Mouse (Mus musculus) frontal cortex, postnatal 25 days (tissue): ENCODE data around the gene Ogdh.
"Not testable (repeated sequence)": the region's sequence is repeated elsewhere in the genome, so short reads cannot be mapped to it uniquely, and the experiment has no call there.

Experiments
- DNase-seq, 2 experiments: peaks; one replicate each; pipeline ENCODE4 v3.0.0; 2022; ENCODE audit warnings: low spot score in 2 of 2

Ogdh gene

DNA sequence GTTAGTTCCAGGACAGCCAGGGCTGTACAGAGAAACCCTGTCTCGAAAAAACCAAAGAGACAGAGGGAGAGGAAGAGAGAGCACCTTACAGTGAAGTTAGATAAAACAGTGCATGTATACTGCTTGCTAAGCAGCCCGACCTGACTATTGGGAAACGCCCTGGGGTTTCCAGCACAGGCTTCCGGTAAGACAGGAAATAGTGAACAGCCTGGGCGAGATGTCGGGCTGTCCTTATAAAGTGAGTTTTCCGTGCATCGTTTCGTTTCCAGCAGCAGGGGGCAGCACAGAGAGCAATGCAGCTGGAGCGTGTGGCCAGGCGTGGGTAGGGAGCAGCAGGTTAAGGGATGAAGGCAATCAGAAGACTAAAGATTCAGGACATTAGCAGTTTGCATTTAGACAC is 74.5 kb downstream of the Ogdh start:
- peak in 1 of 2 experiments; percentile 34 for DNase-seq

DNA sequence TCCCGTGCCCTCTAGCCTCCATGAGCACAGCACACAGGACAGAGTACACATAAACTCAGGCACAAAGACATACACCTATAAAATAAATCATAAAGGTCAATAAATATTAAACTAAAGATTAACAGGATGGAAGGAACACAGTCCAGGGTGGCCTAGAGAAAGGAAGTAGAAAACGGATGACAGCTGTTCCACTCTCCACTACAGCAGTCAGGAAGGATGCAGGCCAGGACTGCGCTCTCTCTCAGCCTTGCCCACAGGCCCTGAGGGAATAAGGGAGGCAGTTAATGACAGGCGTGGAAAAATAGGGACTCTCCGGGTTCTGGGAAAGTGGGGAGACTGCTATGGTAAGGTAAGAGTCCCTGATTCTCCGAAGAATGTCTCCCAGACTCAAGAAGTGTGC is 75.0 kb downstream of the Ogdh start:
- no peak for DNase-seq

DNA sequence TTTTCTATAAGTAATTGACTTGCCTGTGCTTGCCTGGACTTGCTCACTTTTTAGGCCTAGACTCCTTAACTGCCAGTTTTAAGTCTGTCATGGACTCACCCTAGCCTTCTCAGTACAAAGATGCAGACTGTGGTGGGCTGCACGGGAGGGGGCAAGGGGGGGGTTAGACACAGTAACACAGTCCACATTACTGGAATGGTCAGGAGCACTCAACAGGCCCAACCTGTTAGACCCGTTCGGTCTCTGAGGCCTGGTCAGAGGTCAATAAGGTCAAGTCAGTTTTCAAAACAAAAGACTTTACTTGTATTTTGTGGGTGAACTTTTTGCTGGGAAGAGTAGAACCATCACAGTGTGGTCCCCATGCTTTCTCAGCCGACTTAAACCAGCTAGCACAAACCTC is 75.7 kb downstream of the Ogdh start:
- DNase-seq, result no peak

DNA sequence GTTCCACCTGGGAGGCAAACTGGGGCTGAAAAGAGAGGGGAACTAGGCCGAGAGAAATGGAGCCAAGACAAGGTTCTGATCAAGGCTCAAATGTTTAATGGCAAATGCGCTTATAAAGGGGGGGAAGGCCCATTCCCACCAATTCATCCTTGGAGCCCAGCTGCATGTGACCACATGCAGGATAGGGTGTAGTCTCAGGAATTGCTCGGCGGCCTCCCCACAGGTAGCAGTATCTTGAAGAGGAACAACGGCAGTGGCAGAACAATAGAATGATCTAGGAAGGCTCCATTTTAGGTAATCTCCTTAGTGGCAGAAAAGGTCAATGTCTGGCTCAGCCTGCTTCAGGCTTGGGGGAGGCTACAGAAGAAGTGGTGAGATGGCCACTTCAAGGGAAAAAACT is 76.6 kb downstream of the Ogdh start:
- not testable (repeated sequence) for DNase-seq

DNA sequence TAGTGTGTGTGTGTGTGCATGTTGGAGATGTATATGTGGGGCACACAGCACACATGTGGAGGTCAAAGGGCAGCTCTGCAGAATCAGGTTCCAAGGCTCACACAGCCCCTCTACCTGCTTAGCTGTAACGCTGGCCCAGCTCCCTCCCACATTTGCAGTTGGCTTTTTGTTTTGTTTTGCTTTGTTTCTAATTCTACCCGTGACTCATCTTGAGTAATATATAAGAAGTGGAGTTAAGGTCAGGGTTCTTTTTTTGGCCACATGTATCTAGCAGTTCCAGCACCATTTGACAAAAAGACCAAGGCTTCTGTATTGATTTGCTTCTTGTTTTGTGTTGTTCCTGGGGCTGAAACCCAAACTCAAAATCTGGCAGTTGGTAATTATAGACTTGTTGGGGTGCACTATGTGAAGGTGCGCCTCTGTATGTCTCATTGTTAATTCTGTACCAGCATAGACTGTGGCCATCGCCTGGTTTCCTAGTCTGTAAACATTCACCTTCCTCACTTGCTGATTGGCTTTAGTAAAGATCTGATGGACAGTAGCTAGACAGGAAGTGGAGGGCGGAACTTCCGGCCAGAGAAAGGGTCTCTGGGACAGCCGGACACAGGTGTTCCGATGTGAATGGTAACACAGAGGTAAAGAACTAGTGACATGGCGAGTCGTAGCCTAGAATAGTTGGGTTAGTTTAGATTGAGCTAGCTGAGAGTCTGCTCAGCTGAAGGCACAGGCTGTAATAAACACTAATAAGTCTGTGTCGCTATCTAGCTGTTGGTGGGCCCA is 80.1 kb downstream of the Ogdh start:
- no peak for DNase-seq

DNA sequence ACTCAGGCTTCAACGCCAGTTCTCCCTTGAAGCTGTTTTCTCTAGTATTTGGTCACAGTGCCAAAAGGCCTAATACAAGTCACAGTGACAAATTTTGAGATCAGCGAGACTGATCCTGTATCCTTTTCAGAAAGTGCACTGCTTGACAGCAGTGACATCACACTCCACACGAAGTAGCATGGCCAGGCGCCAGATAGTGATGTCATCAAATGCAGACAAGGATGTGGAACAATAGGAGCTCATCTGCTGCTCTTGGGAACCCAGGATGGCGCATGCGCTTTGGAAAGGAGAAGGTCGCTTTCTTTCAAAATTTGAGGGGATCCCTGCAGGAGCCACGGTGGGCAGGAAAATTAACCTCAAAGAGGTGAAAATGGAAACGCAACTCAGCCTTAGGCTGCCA is 81.4 kb downstream of the Ogdh start:
- no peak for DNase-seq

DNA sequence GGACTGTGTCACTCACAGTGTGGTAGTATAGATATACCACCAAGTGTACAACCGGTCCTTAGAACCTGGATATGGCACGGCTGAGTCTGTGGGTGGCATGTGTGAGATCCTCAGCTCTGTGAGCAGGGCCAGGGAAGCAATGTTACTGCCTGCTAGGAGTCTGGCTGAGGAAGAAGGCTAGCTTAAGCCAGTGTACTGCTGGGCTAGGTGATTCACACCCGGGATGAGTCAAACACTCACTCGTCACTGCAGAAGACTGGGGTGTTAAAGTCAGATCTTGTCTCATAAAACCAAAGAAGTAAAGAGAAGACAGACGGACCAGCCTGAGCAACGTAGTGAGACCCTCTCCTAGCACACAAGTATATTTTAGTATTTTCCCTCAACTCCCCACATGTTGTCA is 89.5 kb downstream of the Ogdh start:
- DNase-seq, result no peak

DNA sequence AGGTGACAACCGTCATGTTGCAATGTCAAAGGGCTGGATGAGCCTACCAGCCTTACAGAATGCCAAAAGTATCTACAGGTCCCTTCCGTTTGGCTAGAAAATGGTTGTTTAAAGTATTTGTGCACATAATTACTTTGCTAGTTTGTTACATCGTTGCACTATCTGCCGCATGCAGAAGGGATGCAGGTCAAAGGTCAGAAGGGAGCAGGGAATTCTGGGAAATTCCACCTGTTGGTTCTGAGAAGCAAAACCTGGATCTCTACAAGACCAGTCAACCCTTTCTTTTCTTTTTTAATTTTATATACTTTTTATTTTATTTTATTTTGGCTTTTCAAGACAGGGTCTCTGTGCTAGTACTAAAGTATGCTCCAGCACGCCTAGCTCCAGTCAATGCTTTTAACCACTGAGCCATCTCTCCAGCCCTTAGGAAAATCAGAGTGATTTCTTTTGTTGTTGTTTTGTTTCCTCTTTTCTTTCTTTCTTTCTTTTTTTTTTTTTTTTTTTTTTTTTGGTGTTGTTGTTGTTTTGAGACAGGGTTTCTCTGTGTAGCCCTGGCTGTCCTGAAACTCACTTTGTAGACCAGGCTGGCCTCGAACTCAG is 96.8 kb downstream of the Ogdh start:
- DNase-seq, result no peak

DNA sequence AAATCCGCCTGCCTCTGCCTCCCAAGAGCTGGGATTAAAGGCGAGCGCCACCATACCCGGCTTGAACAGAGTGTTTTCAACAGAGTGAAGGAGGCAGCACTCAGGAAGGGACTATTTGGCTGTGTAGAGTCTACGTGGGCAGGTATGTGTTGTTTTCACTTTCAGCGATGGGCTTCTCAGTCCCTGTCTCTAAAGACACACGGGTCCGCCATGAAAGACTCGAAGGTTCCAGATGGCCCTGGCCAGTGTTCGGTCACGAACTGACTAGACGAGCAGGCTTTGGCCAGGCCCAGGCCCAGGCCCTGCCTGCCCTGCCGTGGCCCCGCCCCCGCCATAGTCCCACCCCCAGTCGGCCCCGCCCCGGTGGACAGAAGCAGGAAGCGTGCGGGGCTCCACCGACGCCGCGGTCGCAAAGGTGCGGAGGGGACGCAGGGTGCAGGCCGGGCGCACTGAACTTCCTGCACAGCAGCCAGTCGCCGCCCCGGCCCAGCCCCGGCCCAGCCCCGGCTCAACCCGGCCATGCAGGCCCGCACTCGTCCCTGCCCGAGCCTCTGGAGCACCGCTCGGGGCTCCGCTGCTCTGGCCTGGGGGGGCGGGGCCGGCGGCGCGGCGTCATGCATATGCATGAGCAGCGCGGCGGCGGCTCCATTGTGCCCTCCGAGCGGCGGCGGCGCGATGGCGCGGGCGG is 97.4 kb downstream of the Ogdh start, which contains the start of gene Zmiz2:
Zmiz2 (plus strand) TSS at position 349 of the 688 bp plus-strand sequence.
- peak; percentile 92 to 94 for DNase-seq

DNA sequence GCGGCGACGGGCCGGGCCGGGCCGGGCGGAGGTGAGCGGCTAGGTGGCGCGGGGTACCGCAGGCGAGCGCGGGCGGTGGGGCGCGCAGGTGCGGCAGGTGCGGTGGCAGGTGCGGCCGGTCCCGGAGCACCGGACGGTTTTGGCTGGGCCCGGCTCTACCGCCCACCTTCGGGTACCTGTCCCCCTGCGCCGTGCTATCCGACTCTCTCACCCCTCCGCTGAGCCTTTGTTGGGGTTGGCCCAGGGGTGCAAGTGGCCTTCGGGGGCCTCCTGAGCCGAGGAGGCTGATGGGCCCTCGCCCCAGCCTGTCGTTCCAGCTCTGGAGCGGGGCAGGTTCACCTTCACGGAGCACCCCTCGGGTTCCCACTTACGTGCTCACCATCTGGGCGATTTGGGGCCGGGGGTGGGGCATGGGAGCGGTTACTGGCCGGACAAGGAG is 98.1 kb downstream of the Ogdh start:
- no peak for DNase-seq

DNA sequence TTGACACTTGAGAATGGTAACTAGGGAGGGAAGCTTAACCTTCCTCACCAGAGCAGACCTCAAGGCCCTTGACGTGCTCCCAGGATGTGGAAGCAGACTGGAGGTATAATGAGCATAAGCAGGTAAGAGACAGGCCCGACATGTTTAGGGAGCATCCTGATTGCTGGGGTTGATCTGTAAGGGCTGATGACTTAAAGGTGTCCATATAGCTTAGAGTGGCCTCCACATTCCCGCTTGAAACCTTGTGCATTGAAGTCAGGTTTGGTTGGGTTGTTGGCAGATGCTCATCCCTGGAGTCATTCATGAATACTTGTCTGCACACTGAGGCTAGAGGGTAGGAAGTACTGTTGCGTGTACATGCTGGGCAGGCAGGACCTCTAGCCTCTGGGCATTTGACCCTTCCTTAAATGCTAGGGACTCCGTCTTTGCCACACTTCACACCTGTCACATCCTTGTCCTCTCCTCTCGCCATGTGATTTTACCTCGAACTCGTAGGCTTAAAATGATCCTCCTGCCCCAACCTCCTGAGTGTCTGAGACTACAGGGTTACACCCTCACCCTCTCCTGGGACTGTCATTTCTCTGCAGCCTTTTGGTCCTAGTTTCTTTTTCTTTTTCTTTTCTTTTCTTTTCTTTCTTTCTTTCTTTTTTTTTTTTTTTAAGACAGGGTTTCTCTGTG is 99.1 kb downstream of the Ogdh start:
- no peak for DNase-seq

DNA sequence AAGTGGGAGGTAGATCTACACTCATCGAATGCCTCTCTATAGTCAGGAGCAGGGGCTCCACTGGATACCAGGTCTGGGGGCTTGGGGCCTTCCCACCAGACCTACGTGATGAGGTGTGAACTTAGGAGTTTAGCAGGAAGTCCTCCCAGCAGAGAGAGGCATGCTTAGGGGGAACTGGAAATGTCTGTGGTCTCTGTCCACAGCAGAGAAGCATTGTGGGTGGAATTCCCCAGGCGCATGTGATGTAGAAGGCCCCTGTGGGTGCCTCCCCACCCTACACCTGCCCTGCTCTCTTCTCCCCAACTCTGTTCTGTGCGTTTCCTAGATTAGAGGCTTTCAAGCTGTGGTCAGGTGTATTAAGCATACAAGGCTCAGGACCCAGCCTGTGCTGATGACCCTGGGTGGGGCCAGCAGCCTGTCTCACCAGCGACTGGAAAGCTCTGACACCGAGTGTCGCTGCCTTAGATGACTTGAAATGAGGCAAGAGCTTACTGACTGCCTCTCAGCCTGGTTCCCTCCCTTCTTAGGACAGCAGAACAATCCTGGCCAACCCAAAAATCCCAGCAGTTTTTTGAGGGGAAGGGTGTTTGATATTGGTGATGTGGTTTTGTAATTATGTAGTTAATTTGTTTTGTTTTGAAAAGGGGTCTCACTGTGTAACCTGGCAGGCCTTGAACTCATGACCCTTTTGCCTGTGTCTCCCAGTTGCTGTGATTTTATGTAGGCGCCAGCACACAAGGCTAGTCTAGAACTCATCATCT is 100.3 kb downstream of the Ogdh start:
- DNase-seq, result no peak

DNA sequence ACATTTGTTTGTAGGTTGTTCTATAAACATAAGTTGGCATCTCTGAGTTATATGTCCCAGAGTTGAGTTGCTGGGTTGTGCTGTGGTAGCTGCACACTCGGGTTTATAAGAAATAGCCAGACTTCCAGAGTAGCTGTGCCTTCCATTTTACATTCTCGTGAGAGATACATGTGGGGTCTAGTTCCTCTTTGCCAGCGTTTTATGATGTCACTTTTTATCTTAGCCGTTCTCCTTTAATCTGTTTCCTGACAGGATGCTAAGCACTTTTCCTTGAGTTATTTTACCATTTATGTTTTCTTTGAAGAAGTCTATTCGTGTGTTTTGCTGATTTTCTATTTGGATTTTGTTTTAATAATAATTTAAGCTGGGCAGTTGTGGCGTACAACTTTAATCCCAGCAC is 101.4 kb downstream of the Ogdh start:
- no peak for DNase-seq

DNA sequence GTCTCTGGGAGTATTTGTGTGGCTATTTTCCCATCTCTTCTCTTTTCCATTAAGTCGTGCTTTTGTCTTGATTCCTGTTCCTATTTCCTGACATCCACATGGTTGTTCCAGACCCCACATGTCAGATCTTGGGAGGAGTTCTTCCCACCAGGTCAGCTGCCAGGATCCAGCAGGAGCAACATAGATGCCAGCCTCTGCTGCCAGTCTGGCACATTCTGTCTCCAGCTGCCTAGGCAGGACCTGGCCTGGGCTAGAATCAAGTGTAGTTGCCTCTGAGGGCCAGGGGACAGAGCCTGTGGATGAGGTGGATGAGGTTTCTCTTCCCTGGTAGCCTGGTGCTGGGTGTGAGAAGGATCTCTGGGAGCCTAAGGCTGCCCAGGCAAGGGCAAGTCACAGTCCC is 102.4 kb downstream of the Ogdh start:
- DNase-seq, result no peak

DNA sequence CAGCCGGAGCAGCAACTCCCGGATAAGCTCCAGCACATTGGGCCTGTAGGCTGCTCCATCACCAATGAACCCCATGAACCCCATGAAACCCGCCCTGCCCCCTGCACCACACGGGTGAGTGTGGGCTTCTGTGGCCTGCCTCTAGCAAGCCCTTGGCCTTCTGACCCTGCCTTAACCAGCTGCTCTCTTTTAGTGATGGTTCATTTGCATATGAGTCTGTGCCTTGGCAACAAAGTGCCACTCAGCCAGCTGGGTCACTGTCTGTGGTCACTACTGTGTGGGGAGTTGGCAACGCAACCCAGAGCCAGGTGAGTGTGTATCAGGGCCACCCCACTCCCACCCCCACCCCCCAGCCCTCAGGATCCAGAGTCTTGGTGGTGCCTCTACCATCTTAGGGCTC is 104.1 kb downstream of the Ogdh start:
- no peak for DNase-seq

DNA sequence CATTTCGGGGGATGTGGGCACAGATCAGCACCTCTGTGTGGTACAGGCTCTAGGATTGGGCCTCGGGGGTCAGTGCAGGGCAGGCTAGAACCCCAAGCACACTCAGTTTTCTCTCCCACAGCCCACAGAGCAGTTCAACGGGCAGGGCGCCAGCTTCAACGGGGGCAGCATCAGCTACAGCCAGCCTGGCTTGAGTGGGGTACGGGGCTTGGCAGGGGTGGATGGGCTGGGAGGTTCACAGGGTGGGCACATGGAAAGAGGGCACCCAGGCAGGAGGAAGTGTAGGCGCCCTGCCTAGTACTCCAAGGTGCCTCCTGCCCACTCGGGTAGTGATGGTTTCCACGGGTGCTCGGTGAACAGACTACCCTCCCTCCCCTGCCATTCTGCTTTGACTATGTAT is 106.7 kb downstream of the Ogdh start:
- no peak for DNase-seq

DNA sequence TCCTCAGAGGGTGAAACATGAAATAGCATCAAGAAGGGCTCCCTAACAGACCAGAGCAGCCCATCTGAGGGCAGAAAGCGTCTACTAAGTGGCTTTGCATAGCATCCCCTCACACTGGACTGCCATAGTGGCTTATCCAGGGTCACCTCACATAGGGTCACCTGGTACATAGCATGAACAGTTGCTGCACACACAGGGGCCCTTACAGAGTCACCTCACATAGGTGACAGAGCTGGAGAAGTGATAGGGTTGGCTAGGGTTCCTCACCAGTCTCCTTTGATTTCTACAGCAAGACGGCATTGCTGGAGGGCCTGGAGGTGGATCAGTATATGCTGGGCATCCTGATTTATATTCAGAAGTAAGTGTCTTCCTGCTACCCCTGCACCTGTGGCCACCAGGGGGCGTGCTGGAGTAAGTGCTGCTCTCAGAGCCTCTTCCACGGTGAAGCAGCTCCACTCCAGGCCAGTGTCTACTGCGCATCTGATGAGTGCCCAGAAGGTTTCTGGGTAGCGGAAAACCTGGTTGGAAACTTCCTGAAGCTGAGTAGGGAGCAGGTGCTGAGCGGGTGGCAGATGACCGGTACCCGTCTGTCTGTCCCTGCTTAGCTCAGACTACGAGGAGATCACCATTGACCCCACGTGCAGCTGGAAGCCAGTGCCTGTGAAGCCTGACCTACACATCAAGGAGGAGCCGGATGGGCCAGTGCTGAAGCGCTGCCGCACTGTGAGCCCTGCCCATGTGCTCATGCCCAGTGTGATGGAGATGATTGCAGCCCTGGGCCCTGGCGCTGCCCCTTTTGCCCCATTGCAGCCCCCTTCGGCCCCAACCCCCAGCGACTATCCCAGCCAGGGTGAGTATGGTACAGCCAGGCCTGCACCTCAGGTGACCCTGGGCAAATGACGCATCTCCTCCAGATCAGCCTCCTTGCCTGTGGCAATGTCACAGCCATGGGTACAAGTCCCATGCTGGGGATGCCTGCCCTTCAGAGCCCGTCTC is 111.4 kb downstream of the Ogdh start:
- DNase-seq, result no peak

DNA sequence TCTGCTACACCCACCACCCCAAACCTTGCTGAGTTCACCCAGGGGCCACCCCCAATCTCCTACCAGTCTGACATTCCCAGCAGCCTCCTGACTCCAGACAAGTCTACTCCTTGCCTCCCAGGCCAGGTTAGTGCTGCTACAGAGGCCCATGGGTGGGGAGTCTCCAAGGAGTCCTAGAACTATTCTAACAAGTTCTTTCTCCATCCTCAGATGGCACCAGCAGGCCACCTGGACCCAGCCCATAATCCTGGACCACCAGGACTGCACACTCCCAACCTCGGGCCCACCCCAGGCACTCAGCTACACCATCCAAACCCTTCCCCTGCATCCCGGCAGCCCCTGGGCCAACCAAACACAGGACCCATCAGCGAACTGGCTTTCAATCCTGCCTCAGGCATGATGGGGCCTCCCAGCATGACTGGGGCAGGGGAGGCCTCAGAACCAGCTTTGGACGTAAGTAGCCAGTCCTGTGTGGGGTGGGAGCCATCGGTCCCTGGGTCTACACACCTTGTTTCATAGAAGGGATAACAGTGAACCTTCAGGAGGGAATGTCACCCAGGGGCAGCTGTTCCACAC is 112.5 kb downstream of the Ogdh start:
- DNase-seq, result no peak

DNA sequence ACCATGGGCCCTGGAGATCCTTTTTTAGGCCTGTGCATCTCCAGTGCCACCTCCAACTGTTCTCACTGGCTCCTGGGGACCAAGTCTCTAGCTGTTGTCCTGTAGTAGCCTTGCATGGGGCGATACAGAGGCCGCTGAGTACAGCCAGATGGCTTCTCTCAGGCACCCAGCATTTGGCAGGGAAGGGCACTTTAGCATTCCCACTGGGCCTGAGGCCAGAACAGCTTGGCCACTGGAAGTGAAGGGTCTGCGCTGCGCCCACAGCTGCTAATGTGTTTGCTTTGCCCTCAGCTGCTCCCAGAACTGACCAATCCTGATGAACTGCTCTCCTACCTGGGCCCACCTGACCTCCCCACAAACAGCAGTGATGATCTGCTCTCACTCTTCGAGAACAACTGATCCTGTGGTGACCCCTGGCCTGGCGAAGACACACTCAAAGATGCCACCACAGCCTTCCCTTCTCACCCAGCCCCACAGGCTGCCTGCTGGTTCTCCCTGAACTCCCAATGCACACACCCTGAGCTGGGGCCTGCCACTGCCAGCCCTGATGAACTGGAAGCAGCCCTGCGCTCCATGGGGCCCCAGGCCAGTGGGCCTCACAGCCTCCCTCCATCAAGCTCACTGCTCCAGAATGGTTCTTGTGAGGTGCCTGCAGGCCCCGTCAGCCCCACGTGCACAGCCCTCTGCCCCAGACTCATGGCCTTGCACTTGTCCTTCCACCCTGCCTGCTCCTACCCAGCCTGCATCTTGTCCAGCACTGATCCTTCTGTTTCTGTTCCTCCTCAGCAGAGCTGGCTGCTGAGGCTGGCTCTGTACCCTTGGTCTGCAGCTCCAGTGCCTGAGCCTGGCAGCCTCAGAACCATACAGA is 113.5 kb downstream of the Ogdh start:
- DNase-seq, result no peak
